Mouse (Mus musculus): ENCODE measurements at regions not wholly inside any gene's neighbourhood (a gene's known extent, or its start where the extent isn't known, plus 50 kb on each side); places are given as distances from the start of the nearest gene placed in this dataset.

DNA sequence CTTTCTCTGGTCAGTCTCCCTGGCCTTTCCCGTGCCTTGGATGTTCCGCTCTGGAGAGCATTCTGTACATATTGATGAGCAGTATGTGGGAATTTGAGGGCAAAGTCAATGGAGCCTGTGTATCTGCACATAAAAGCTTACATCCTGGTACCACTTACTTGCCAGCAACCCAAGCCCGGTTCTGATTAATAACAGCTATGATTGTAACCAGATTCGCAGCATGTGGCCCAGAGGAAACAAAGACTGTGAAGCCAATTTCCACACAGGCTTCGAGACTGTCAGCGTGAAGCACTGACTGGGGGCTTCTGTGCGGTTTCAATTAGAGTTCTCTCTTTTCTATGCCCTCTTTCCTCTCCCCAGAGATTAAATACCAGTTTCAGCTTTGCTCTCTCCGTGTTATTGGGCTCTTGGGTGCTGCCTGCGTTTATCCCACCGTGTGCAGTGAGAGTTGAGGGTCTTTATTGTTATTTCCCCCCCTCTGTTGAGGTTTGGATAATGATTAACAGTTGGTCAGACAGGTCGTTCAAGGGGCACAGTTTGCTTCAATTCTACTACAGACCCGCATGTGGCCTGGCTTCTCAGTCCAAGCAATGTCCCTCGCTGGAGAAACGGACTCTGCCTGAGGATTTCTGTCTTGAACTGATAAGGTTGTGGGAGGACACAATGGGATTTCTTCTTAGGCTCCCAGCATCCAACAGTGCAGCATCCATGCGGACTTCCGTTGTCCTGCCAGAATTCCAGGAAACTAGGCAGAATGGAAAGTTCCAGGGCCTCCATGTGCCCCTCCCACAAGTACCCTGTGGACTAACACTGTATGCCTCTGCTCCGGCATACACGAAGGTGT is 229.6 kb downstream of the Hace1 start:
- TF ChIP-seq CTCF (IDR thresholded peaks at IDR 0.05; ENCODE audit: borderline replicate concordance, insufficient read depth, low read depth, low read length) = no peak
- TF ChIP-seq POLR2A (IDR thresholded peaks at IDR 0.05; ENCODE audit: borderline replicate concordance, insufficient read depth, low read length) = no peak
